Mouse (Mus musculus) myocyte (in vitro differentiated cells): ENCODE measurements around the gene Erlin1. TPM values are rescaled to one million over a fixed set of nuclear protein-coding genes. Genes with fewer than 3 reads are reported as not detected.

Source experiments
- H3K27me3 ChIP-seq: one replicate; pipeline ENCODE4 v1.6.1; 2011; ENCODE audit not compliant: control insufficient read depth, insufficient read depth, insufficient read length
- H3K36me3 ChIP-seq: one replicate; pipeline ENCODE4 v1.6.1; 2011; ENCODE audit not compliant: control insufficient read depth, insufficient read depth
- H3K4me2 ChIP-seq: one replicate; pipeline ENCODE4 v1.6.1; 2011; ENCODE audit warnings: low read depth, control low read depth
- H3K4me3 ChIP-seq: one replicate; pipeline ENCODE4 v1.5.1; 2011; ENCODE audit warnings: mild to moderate bottlenecking, control low read depth, moderate library complexity
- H3K79me2 ChIP-seq: one replicate; pipeline ENCODE4 v1.6.1; 2011; ENCODE audit not compliant: control insufficient read depth, insufficient read depth
- H3ac ChIP-seq: one replicate; pipeline ENCODE4 v1.6.1; 2011; ENCODE audit not compliant: control insufficient read depth, insufficient read length
- CEBPB ChIP-seq: IDR thresholded peaks from 2 replicates; pipeline ENCODE4 v1.6.1; 2011; ENCODE audit warnings: mild to moderate bottlenecking, moderate library complexity; ENCODE audit not compliant: poor library complexity, insufficient read depth, severe bottlenecking
- E2F4 ChIP-seq: IDR thresholded peaks from one replicate; pipeline ENCODE4 v1.6.1; 2011; ENCODE audit warnings: mild to moderate bottlenecking, control low read depth, moderate library complexity; ENCODE audit not compliant: insufficient read depth
- MAX ChIP-seq: IDR thresholded peaks from one replicate; pipeline ENCODE4 v1.6.1; 2011; ENCODE audit warnings: low read depth, mild to moderate bottlenecking, control low read depth
- MYOD1 ChIP-seq, 3 experiments: IDR thresholded peaks; one replicate each; pipeline ENCODE4 v1.6.1; 2011; ENCODE audit warnings: control low read depth in 2 of 3, low read depth in 2 of 3, mild to moderate bottlenecking in 2 of 3, moderate library complexity in 1 of 3; ENCODE audit not compliant: insufficient read length in 2 of 3, control insufficient read depth in 1 of 3
- MYOG ChIP-seq, 3 experiments: IDR thresholded peaks; one replicate each; pipeline ENCODE4 v1.6.1; 2011; ENCODE audit warnings: control low read depth in 2 of 3, low read depth in 2 of 3, mild to moderate bottlenecking in 2 of 3; ENCODE audit not compliant: insufficient read length in 2 of 3, control insufficient read depth in 1 of 3, insufficient read depth in 1 of 3
- POLR2A ChIP-seq: IDR thresholded peaks from one replicate; pipeline ENCODE4 v1.6.1; 2011; ENCODE audit warnings: low read depth, mild to moderate bottlenecking, control low read depth, moderate library complexity; ENCODE audit not compliant: insufficient read length
- POLR2AphosphoS2 ChIP-seq: IDR thresholded peaks from one replicate; pipeline ENCODE4 v1.6.1; 2011; ENCODE audit warnings: low read depth, control low read depth; ENCODE audit not compliant: insufficient read length
- REST ChIP-seq: IDR thresholded peaks from one replicate; pipeline ENCODE4 v1.6.1; 2011; ENCODE audit warnings: mild to moderate bottlenecking, control low read depth, moderate library complexity; ENCODE audit not compliant: insufficient read depth, insufficient read length
- SRF ChIP-seq: IDR thresholded peaks from one replicate; pipeline ENCODE4 v1.6.1; 2011; ENCODE audit warnings: low read depth; ENCODE audit not compliant: control insufficient read depth, insufficient read length
- TCF12 ChIP-seq: IDR thresholded peaks from one replicate; pipeline ENCODE4 v1.6.1; 2011; ENCODE audit warnings: mild to moderate bottlenecking, control low read depth; ENCODE audit not compliant: poor library complexity, insufficient read depth, severe bottlenecking
- TCF3 ChIP-seq: IDR thresholded peaks from one replicate; pipeline ENCODE4 v1.6.1; 2011; ENCODE audit warnings: low read depth, control low read depth; ENCODE audit not compliant: insufficient read length
- USF1 ChIP-seq: IDR thresholded peaks from one replicate; pipeline ENCODE4 v1.6.1; 2011; ENCODE audit warnings: low read depth, mild to moderate bottlenecking, control low read depth, moderate library complexity
- polyA plus RNA-seq: library from polyadenylated mRNA; unstranded; fragments of >200 nt; fragmentation: generic; extraction: Trizol; gene quantifications from one replicate; pipeline ENCODE4 v1.2.1, GENCODE M21; 2012; ENCODE audit warnings: missing spikeins

The Erlin1 gene
- polyA plus RNA-seq, 1 experiment = 13.5 TPM

- H3K79me2 ChIP-seq = no peaks in the 10 kb centered on the region
- TF ChIP-seq MYOG (IDR thresholded peaks at IDR 0.05; ENCODE audit: control insufficient read depth in 1 of 3, insufficient read depth in 1 of 3, insufficient read length in 2 of 3, low read depth in 2 of 3) = no peak
- TF ChIP-seq MYOD1 (IDR thresholded peaks at IDR 0.05; ENCODE audit: control insufficient read depth in 1 of 3, insufficient read length in 2 of 3, low read depth in 2 of 3) = no peak
- no peak for TF ChIP-seq POLR2AphosphoS2
- TF ChIP-seq POLR2A = no peak
- TF ChIP-seq TCF12 = no peak
- TF ChIP-seq CEBPB = no peak
- no peak for TF ChIP-seq E2F4
- TF ChIP-seq SRF = no peak
- TF ChIP-seq MAX = no peak
- TF ChIP-seq REST = no peak
- no peak for TF ChIP-seq USF1
- no peak for TF ChIP-seq TCF3
- no peak overlapping the region for H3K4me3 ChIP-seq
- H3ac ChIP-seq = no peak overlapping the region
- H3K36me3 ChIP-seq = no peaks in the 10 kb centered on the region
- no peaks in the 10 kb centered on the region for H3K27me3 ChIP-seq
- no peak overlapping the region for H3K4me2 ChIP-seq
Measured at GRCm38 (mm10) chr19:43998101-43998500, 71.5 kb downstream of the Erlin1 start.

GRCm38 (mm10) chr19:43995427-43995826 lies 74.2 kb downstream of the Erlin1 start:
- no peak overlapping the region for H3K4me3 ChIP-seq
- H3K4me2 ChIP-seq = no peak overlapping the region
- no peak overlapping the region for H3ac ChIP-seq
- no peaks in the 10 kb centered on the region for H3K36me3 ChIP-seq
- no peaks in the 10 kb centered on the region for H3K79me2 ChIP-seq
- TF ChIP-seq POLR2A = no peak
- no peak for TF ChIP-seq REST
- no peak for TF ChIP-seq MAX
- TF ChIP-seq E2F4 = no peak
- TF ChIP-seq SRF = no peak
- no peak for TF ChIP-seq MYOD1 (IDR thresholded peaks at IDR 0.05; ENCODE audit: control insufficient read depth in 1 of 3, insufficient read length in 2 of 3, low read depth in 2 of 3)
- no peak for TF ChIP-seq MYOG (IDR thresholded peaks at IDR 0.05; ENCODE audit: control insufficient read depth in 1 of 3, insufficient read depth in 1 of 3, insufficient read length in 2 of 3, low read depth in 2 of 3)
- no peaks in the 10 kb centered on the region for H3K27me3 ChIP-seq

- TF ChIP-seq USF1 (no peak), POLR2AphosphoS2 (no peak)
- no peak overlapping the region for H3K4me3 ChIP-seq
Measured at GRCm38 (mm10) chr19:43992464-43992863, 77.1 kb downstream of the Erlin1 start.

GRCm38 (mm10) chr19:43990362-43990761 lies 79.2 kb downstream of the Erlin1 start:
- no peak for TF ChIP-seq CEBPB
- TF ChIP-seq REST = no peak
- TF ChIP-seq USF1 = no peak
- TF ChIP-seq TCF12 = no peak
- TF ChIP-seq E2F4 = no peak
- no peak for TF ChIP-seq SRF
- no peak for TF ChIP-seq MAX
- no peak for TF ChIP-seq POLR2A
- TF ChIP-seq TCF3 = no peak
- Histone ChIP-seq H3K4me2 (no peak overlapping the region), H3K36me3 (no peaks in the 10 kb centered on the region), H3K4me3 (no peak overlapping the region), H3ac (no peak overlapping the region), H3K79me2 (no peaks in the 10 kb centered on the region), H3K27me3 (peaks cover 9% of the 10 kb centered on the region)

More at GRCm38 (mm10) chr19:43992464-43992863, 77.1 kb downstream of the Erlin1 start:
- no peaks in the 10 kb centered on the region for H3K27me3 ChIP-seq
- no peaks in the 10 kb centered on the region for H3K36me3 ChIP-seq
- no peak overlapping the region for H3K4me2 ChIP-seq
- no peak overlapping the region for H3ac ChIP-seq
- H3K79me2 ChIP-seq = no peaks in the 10 kb centered on the region

- Histone ChIP-seq H3K79me2 (no peaks in the 10 kb centered on the region), H3K27me3 (peaks cover 24% of the 10 kb centered on the region), H3K36me3 (no peaks in the 10 kb centered on the region), H3ac (no peak within 1 kb of the TSS), H3K4me2 (no peak within 1 kb of the TSS), H3K4me3 (no peak within 1 kb of the TSS)
- TF ChIP-seq MAX (no peak), MYOG (IDR thresholded peaks at IDR 0.05; ENCODE audit: control insufficient read depth in 1 of 3, insufficient read depth in 1 of 3, insufficient read length in 2 of 3, low read depth in 2 of 3) (no peak), USF1 (no peak), CEBPB (no peak), POLR2A (no peak), E2F4 (no peak), MYOD1 (IDR thresholded peaks at IDR 0.05; ENCODE audit: control insufficient read depth in 1 of 3, insufficient read length in 2 of 3, low read depth in 2 of 3) (no peak), SRF (no peak), TCF12 (no peak), TCF3 (no peak), REST (no peak), POLR2AphosphoS2 (no peak)
Measured at GRCm38 (mm10) chr19:43986069-43986794, 83.4 kb downstream of the Erlin1 start, which contains the start of gene Cpn1. Gene Cpn1, minus strand, starts transcription at chr19:43986556.
